Comparison of ENCODE assay signal across 21 mouse cellular contexts in genomic region chr4:37386882-37387281, GRCm38 (mm10).
A peak's percentile ranks its signal among the peaks of the same experiment; 100 is the strongest.
DNase-seq lines count a peak whose midpoint lies in the region; ATAC-seq and TF ChIP-seq lines count a peak whose summit lies in the region.
"Had no signal": no experiment of that assay in that cellular context is flagged by ENCODE, and none has a peak within 500 bp of the region (broad histone marks: within the 10 kb centered on the region; RNA-seq: fewer than 3 reads in every experiment).

No protein-coding gene starts in this region.

- no peaks in the 10 kb centered on the region for H3K36me3 ChIP-seq in embryonic facial prominence, embryonic 14.5 days (ENCODE audit: control insufficient read depth, insufficient read depth, low read length)
- no peaks in the 10 kb centered on the region for H3K36me3 ChIP-seq in embryonic facial prominence, embryonic 10.5 days (replicated peaks)
- no peaks in the 10 kb centered on the region for H3K36me3 ChIP-seq in kidney, postnatal 0 days (ENCODE audit: insufficient read depth, low read length)
- H3K36me3 ChIP-seq in kidney, adult 2 months (ENCODE audit: control insufficient read depth, insufficient read depth, low read length): no peaks in the 10 kb centered on the region
- no peaks in the 10 kb centered on the region for H3K36me3 ChIP-seq in forebrain, embryonic 15.5 days
- H3K36me3 ChIP-seq: heart, embryonic 10.5 days; hindbrain, embryonic 15.5 days had no signal

- no peak overlapping the region; the same call in 1 of the 2 replicates for H3K27ac ChIP-seq in embryonic facial prominence, embryonic 14.5 days (replicated peaks; ENCODE audit: low read depth, low read length)
- no peak overlapping the region for H3K27ac ChIP-seq in embryonic facial prominence, embryonic 10.5 days (replicated peaks)
- H3K27ac ChIP-seq in kidney, postnatal 0 days: no peak overlapping the region
- no peak overlapping the region for H3K27ac ChIP-seq in kidney, adult 2 months (ENCODE audit: insufficient read depth, low read depth, low read length)
- no peak overlapping the region for H3K27ac ChIP-seq in forebrain, embryonic 15.5 days (replicated peaks)
- H3K27ac ChIP-seq: heart, embryonic 10.5 days; hindbrain, embryonic 15.5 days had no signal

- no peak for ATAC-seq in embryonic facial prominence, embryonic 14.5 days (ENCODE audit: low read depth)
- no peak for ATAC-seq in kidney, postnatal 0 days (replicated peaks; ENCODE audit: low FRiP score, low read depth)
- ATAC-seq in common myeloid progenitor, adult 5-6 weeks (replicated peaks; ENCODE audit: low read depth, poor library complexity, severe bottlenecking): peak; percentile 81
- ATAC-seq in forebrain, embryonic 15.5 days (replicated peaks): no peak
- ATAC-seq: forebrain, embryonic 16.5 days; inflammation-experienced regulatory T-cells, adult 6 months; intestine, postnatal 0 days had no signal

- no peak overlapping the region for H3K9ac ChIP-seq in embryonic facial prominence, embryonic 14.5 days (ENCODE audit: low read depth, low read length)
- H3K9ac ChIP-seq in kidney, postnatal 0 days (ENCODE audit: low read depth, low read length): no peak overlapping the region
- H3K9ac ChIP-seq in forebrain, embryonic 15.5 days (replicated peaks): no peak overlapping the region
- H3K9ac ChIP-seq: hindbrain, embryonic 15.5 days had no signal

- H3K4me3 ChIP-seq in embryonic facial prominence, embryonic 14.5 days (ENCODE audit: low read depth, low read length): no peak overlapping the region
- no peak overlapping the region for H3K4me3 ChIP-seq in embryonic facial prominence, embryonic 10.5 days
- H3K4me3 ChIP-seq in kidney, postnatal 0 days (replicated peaks; ENCODE audit: low read depth, low read length): no peak overlapping the region
- H3K4me3 ChIP-seq in kidney, adult 2 months (ENCODE audit: insufficient read depth, low read depth, low read length): no peak overlapping the region
- no peak overlapping the region for H3K4me3 ChIP-seq in forebrain, embryonic 15.5 days
- H3K4me3 ChIP-seq: heart, embryonic 10.5 days; hindbrain, embryonic 15.5 days had no signal

- DNase-seq in embryonic facial prominence, embryonic 14.5 days (ENCODE audit: low spot score): peak; percentile 2
- DNase-seq in embryonic facial prominence, embryonic 10.5 days (ENCODE audit: low spot score): no peak
- peak; percentile 2 for DNase-seq in kidney, postnatal 0 days (ENCODE audit: low spot score)
- no peak for DNase-seq in kidney, adult 2 months
- DNase-seq in c-Kit-positive CD71-positive TER-119-positive erythroid progenitor cells, embryonic 14.5 days (ENCODE audit: low spot score): no peak
- DNase-seq: adrenal gland, adult 2 months; adrenal gland, postnatal 36 days; cerebellum, adult 11-12 months; cerebellum, adult 9-10 months; cerebellum, postnatal 25 days; gastrocnemius, postnatal 10 days; heart, adult 18-20 months; heart, postnatal 10 days; heart, postnatal 4 days had no signal

- H3K4me1 ChIP-seq in embryonic facial prominence, embryonic 14.5 days (ENCODE audit: control insufficient read depth, insufficient read depth, low read length): no peaks in the 10 kb centered on the region
- H3K4me1 ChIP-seq in embryonic facial prominence, embryonic 10.5 days: no peaks in the 10 kb centered on the region
- no peaks in the 10 kb centered on the region for H3K4me1 ChIP-seq in kidney, postnatal 0 days (replicated peaks; ENCODE audit: insufficient read depth, low read length)
- no peaks in the 10 kb centered on the region for H3K4me1 ChIP-seq in kidney, adult 2 months (ENCODE audit: control insufficient read depth, insufficient read depth, low read length)
- no peaks in the 10 kb centered on the region for H3K4me1 ChIP-seq in forebrain, embryonic 15.5 days
- H3K4me1 ChIP-seq: heart, embryonic 10.5 days had no signal

- WGBS in embryonic facial prominence, embryonic 14.5 days: 47% methylated on average over 1 of the region's 1 CpGs
- WGBS in embryonic facial prominence, embryonic 10.5 days: 75% methylated on average over 1 of the region's 1 CpGs
- WGBS in kidney, postnatal 0 days: 31% methylated on average over 1 of the region's 1 CpGs
- WGBS in kidney, adult 2 months: 14% methylated on average over 1 of the region's 1 CpGs
- 29% methylated on average over 1 of the region's 1 CpGs for WGBS in forebrain, embryonic 15.5 days

- no peak for TF ChIP-seq CTCF in kidney, postnatal 0 days (IDR thresholded peaks at IDR 0.05; ENCODE audit: low read depth)
- TF ChIP-seq CTCF in kidney, adult 2 months (conservative IDR thresholded peaks at IDR 0.05; ENCODE audit: insufficient read depth, insufficient read length, low read depth, low read length): no peak

- no peaks in the 10 kb centered on the region for H3K9me3 ChIP-seq in embryonic facial prominence, embryonic 14.5 days (ENCODE audit: control insufficient read depth, low read length)
- H3K9me3 ChIP-seq in embryonic facial prominence, embryonic 10.5 days: no peaks in the 10 kb centered on the region
- no peaks in the 10 kb centered on the region for H3K9me3 ChIP-seq in kidney, postnatal 0 days (replicated peaks; ENCODE audit: low read length)
- no peaks in the 10 kb centered on the region for H3K9me3 ChIP-seq in forebrain, embryonic 15.5 days
- H3K9me3 ChIP-seq: heart, embryonic 10.5 days; hindbrain, embryonic 15.5 days had no signal

- no peaks in the 10 kb centered on the region for H3K27me3 ChIP-seq in embryonic facial prominence, embryonic 14.5 days (replicated peaks; ENCODE audit: control insufficient read depth, insufficient read depth, low read length)
- no peaks in the 10 kb centered on the region for H3K27me3 ChIP-seq in embryonic facial prominence, embryonic 10.5 days (replicated peaks; ENCODE audit: low read depth, poor library complexity, severe bottlenecking)
- no peaks in the 10 kb centered on the region for H3K27me3 ChIP-seq in kidney, postnatal 0 days (ENCODE audit: insufficient read depth, low read length)
- no peaks in the 10 kb centered on the region for H3K27me3 ChIP-seq in kidney, adult 2 months (replicated peaks; ENCODE audit: control insufficient read depth, insufficient read depth, low read length)
- no peaks in the 10 kb centered on the region for H3K27me3 ChIP-seq in forebrain, embryonic 15.5 days
- H3K27me3 ChIP-seq: hindbrain, embryonic 15.5 days had no signal

- TF ChIP-seq POLR2A in kidney, adult 2 months (IDR thresholded peaks at IDR 0.05; ENCODE audit: low read depth, low read length): no peak

- no peak overlapping the region for H3K4me2 ChIP-seq in embryonic facial prominence, embryonic 14.5 days (ENCODE audit: low read depth, low read length)
- no peak overlapping the region for H3K4me2 ChIP-seq in kidney, postnatal 0 days (ENCODE audit: low read length)
- H3K4me2 ChIP-seq in forebrain, embryonic 15.5 days (replicated peaks): no peak overlapping the region
- H3K4me2 ChIP-seq: hindbrain, embryonic 15.5 days had no signal

Comparison
In these comparisons a context has a peak if more than half of its experiments do, and no peak if none do; other contexts are left out.
1. DNase-seq: peak in embryonic facial prominence, embryonic 14.5 days (single experiment) and kidney, postnatal 0 days (single experiment); none in embryonic facial prominence, embryonic 10.5 days (single experiment), kidney, adult 2 months (single experiment) and c-Kit-positive CD71-positive TER-119-positive erythroid progenitor cells, embryonic 14.5 days (single experiment).